Mouse (Mus musculus) neural tube, embryonic 10.5 days (tissue): ENCODE data around the gene Gm14326.
"Not testable (repeated sequence)": the region's sequence is repeated elsewhere in the genome, so short reads cannot be mapped to it uniquely, and the experiment has no call there.

ENCODE experiments used
- DNase-seq: peaks from one replicate; pipeline ENCODE4 v3.0.0-alpha.2; 2017; ENCODE audit warnings: low spot score; ENCODE audit errors: extremely low spot score

The Gm14326 gene

DNA sequence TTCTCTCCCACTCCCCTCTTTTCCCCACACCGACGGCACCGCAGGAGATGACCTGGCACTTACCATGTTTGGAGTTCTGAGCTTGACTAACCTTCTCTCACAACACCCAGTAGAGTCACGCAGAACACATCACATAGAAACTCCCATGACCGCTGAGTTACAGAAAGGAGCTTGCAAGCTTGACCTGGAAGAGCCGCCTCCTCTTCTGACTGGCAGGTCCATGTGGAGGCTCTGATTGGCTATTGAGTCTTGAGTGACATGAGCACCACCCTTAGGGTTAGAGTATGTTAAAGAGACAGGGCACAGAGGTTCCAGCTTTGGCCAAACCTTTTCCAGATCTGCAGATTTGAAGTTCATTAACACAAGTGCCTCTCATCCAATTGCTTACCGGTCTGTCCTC lies at the start of gene Gm14326:
Gene Gm14326 (minus strand): TSS at position 153 of the 400 bp plus-strand sequence.
- DNase-seq, result not testable (repeated sequence)

DNA sequence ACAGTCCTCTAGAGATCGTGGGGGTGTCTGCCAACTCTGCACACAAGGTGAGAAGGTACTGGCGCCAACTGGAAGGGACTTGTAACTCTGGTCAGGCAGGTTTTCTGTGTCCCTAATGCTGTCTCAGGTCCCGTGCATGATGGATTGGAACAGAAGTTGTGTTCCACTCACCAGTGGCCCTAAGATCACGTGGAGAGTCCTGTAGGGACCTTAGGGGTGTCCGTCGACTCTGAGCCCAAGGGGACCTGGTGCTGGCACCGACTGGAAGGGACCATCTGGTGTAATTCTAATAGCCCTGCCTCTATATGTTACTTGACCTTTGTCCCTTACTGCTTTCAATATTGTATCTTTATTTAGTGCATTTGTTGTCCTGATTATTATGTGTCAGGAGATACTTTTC lies 17.7 kb upstream of the Gm14326 start:
- not testable (repeated sequence) for DNase-seq

DNA sequence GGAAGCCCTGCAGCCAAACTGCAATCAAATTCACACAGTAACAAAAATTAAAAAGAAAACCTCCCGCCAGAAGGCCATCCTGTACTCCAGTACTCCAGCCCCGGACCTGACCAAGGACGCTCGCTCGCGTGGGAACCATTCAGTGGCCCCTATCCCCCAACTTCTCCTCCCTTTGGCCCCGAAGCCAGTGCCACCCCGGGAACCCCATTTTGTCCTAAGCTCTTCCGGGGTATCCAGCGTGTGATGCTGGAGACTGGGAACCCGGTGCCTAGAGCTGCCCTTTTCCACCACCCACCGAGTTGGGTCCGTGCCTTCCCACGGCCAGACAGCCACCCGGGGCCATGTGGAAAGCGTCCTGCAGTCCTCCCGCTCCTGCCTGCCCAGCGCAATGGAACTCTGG lies 363 bp downstream of the Gm14326 start:
- DNase-seq, result not testable (repeated sequence)

DNA sequence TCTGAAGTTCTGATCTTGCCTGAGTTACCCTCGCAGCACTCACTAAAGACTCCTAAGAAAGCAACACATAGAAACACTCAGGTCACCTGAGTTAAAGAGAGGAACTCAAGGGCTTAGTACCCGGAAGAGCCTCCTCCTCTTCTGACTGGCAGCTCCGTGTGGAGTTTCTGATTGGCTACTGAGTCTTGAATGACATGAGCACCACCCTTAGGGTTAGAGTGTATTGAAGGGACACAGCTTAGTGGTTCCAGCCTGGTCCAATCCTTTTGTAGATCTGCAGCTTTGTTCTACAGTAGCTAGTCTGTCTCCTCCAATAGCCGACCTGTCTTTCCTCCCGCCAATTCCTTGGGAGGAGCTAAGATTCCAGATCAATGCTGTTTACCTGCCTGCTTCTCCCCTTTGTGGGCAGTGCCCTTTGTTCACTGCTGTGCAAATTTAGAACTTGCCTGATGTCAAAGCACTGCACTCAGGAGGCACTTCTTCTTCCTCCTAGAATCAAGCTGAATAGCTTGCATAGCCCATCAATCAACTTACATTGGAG lies 31.5 kb downstream of the Gm14326 start, which contains the start of gene Zfp972:
Gene Zfp972 (minus strand): TSS at position 51 of the 541 bp plus-strand sequence.
- not testable (repeated sequence) for DNase-seq

DNA sequence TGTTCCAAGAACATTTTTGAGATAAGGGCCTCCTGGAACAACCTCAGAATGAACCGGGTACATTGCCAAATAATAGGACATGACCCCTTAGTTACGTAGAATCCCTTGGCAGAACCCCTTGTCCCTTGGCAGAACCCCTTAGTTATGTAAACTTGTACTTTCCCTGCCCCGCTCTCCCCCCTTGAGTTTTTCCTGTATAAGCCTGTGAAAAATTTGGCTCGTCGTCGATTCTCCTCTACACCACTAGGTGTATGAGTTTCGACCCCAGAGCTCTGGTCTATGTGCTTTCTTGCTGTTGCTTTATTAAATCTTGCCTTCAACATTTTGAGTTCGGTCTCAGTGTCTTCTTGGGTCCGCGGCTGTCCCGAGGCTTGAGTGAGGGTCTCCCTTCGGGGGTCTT lies 53.8 kb downstream of the Gm14326 start:
- DNase-seq, result not testable (repeated sequence)

DNA sequence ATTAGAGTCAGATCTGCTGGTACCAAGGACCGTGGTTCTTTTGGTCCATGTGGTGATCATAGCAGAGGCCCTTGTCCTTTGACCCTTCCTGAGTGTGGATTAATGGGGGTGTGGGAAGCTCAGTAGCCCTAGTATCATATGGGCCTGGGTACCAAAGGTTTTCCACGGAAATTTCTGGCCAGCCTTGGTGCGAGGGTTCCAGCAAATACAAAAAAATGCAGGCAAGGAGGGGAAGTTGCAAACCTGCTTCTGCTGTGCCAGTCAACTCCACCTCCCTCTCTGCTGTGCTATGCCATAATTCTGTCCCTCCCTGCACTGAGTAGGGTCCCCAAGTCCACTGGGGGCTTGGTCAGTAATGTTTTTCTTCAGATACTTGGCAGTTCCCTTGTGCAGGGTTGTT lies 58.9 kb downstream of the Gm14326 start:
- DNase-seq, result not testable (repeated sequence)

DNA sequence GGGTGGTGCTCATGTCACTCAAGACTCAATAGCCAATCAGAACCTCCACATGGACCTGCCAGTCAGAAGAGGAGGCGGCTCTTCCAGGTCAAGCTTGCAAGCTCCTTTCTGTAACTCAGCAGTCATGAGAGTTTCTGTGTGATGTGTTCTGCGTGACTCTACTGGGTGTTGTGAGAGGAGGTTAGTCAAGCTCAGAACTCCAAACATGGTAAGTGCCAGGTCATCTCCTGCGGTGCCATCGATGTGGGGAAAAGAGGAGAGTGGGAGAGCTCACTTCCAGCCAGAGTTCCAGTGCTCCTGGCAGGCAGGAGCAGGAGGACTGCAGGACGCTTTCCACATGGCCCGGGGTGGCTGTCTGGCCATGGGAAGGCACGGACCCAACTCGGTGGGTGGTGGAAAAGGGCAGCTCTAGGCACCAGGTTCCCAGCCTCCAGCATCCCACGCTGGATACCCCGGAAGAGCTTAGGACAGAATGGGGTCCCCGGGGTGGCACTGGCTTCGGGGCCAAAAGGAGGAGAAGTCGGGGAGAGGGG lies 60.0 kb downstream of the Gm14326 start, which contains the start of gene Gm14327:
Gene Gm14327 (plus strand): TSS at position 51 of the 533 bp plus-strand sequence.
- DNase-seq, result not testable (repeated sequence)

DNA sequence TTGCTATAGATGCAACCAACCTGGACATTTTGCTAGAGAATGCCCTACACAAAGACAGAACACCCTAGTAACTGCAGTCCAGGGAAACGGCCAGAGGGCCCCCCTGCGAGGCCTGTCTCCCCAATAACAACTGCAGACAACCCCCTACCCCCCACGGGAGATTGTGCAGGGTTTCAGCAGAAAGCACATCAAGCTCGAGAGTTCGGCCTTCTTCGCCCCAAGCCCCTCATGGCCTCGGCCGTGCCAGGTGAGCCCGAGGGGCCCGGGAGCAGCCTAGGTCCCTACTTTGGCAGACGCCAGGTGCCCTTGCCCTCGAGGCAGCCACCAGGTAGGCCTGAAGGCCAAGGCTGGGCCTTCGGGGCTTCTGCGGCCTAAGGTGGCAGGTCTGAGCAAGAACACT lies 69.4 kb downstream of the Gm14326 start:
- DNase-seq, result not testable (repeated sequence)
